Mouse (Mus musculus): Measurements from ENCODE around the gene Olfr320.

- TF ChIP-seq CTCF (conservative IDR thresholded peaks at IDR 0.05; ENCODE audit: insufficient read depth, insufficient read length, low read depth, low read length), result no peak
- TF ChIP-seq POLR2A (IDR thresholded peaks at IDR 0.05; ENCODE audit: low read depth, low read length), result no peak
Observed at GRCm38 (mm10) chr11:58641057-58641456, 39.8 kb upstream of the Olfr320 start.
